Mouse (Mus musculus) midbrain, embryonic 11.5 days (tissue): ENCODE measurements at regions not wholly inside any gene's neighbourhood (a gene's known extent, or its start where the extent isn't known, plus 50 kb on each side); places are given as distances from the start of the nearest gene placed in this dataset.

ENCODE experiments used
- ATAC-seq: fragments of 200-750 bp; cut with Nextera tagmentation; 2 replicates; pipeline ENCODE4 v1.8.0; 2017; ENCODE audit warnings: moderate TSS enrichment, moderate library complexity; ENCODE audit not compliant: low FRiP score
- DNase-seq: peaks from one replicate; pipeline ENCODE4 v3.0.0; 2015; ENCODE audit warnings: low spot score; ENCODE audit errors: missing footprints
- H3K27ac ChIP-seq: fragments of 300-500 bp; sonication (generic); 2 replicates; pipeline ENCODE4 v1.5.1; 2014; ENCODE audit warnings: low read depth, low read length
- H3K27me3 ChIP-seq: fragments of 300-500 bp; sonication (generic); 2 replicates; pipeline ENCODE4 v1.6.1; 2014; ENCODE audit warnings: mild to moderate bottlenecking, low read length, moderate library complexity, mixed read lengths; ENCODE audit not compliant: control insufficient read depth, insufficient read depth
- H3K36me3 ChIP-seq: fragments of 300-500 bp; sonication (generic); 2 replicates; pipeline ENCODE4 v1.6.1; 2014; ENCODE audit warnings: mild to moderate bottlenecking, low read length, moderate library complexity, mixed read lengths; ENCODE audit not compliant: control insufficient read depth, insufficient read depth
- H3K4me1 ChIP-seq: fragments of 300-500 bp; sonication (generic); 2 replicates; pipeline ENCODE4 v1.6.1; 2014; ENCODE audit warnings: low read length; ENCODE audit not compliant: control insufficient read depth, insufficient read depth
- H3K4me2 ChIP-seq: fragments of 300-500 bp; sonication (generic); 2 replicates; pipeline ENCODE4 v1.6.1; 2014; ENCODE audit warnings: mild to moderate bottlenecking, moderate library complexity
- H3K4me3 ChIP-seq: fragments of 300-500 bp; sonication (generic); 2 replicates; pipeline ENCODE4 v1.5.1; 2014; ENCODE audit warnings: low read depth, low read length
- H3K9ac ChIP-seq: fragments of 300-500 bp; sonication (generic); 2 replicates; pipeline ENCODE4 v1.6.1; 2014; ENCODE audit warnings: low read length
- H3K9me3 ChIP-seq: fragments of 300-500 bp; sonication (generic); 2 replicates; pipeline ENCODE4 v1.6.1; 2016; ENCODE audit warnings: low read length; ENCODE audit not compliant: control insufficient read depth
- WGBS: fragments of 180-500 bp; shearing (Covaris S2); extraction: QIAGEN DNeasy Blood & Tissue Kit; methylation state at CpG from one replicate; pipeline ENCODE4 v1.1.7; 2014; 5-methylcytosine and 5-hydroxymethylcytosine counted together

DNA sequence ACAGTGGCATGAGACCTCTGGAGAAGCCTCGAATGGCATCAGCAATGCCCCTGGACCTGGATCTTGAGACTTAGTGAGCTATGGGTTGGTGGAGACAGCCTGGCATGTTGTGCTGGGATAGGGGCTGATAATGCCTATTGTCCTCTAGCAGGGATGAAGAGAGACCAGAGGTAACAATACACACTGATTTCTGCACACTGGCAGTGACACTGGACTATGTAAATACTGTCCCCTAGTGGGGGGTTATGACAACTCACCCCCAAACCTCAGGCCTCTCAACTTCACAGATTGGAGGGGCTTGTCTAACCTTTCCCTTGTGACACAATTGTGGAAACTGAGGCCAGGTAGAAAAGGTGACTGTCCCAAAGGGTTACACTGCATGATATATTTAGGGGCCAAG, 94.9 kb upstream of the Tmc3 start:
- no peaks in the 10 kb centered on the region for H3K36me3 ChIP-seq
- H3K27ac ChIP-seq, result no peak overlapping the region
- H3K4me1 ChIP-seq, result no peaks in the 10 kb centered on the region
- WGBS, result 78% methylated on average over 1 of the region's 1 CpGs
- H3K4me3 ChIP-seq, result no peak overlapping the region
- peak; percentile 89 for DNase-seq
- H3K27me3 ChIP-seq, result no peaks in the 10 kb centered on the region
- ATAC-seq, result peak; percentile 89
- H3K9ac ChIP-seq, result no peak overlapping the region
- no peak overlapping the region for H3K4me2 ChIP-seq
- no peaks in the 10 kb centered on the region for H3K9me3 ChIP-seq

- no peak overlapping the region for H3K4me2 ChIP-seq
- no peaks in the 10 kb centered on the region for H3K36me3 ChIP-seq
- H3K9me3 ChIP-seq, result no peaks in the 10 kb centered on the region
- no peak for ATAC-seq
- H3K9ac ChIP-seq, result no peak overlapping the region
- no peaks in the 10 kb centered on the region for H3K27me3 ChIP-seq
- no peak overlapping the region for H3K27ac ChIP-seq
- whole genome bisulfite sequencing, result 76% methylated on average over 2 of the region's 2 CpGs
- DNase-seq, result no peak
- H3K4me1 ChIP-seq, result no peaks in the 10 kb centered on the region
- H3K4me3 ChIP-seq, result no peak overlapping the region
Observed at GRCm38 (mm10) chr7:83504996-83505645, 79.6 kb upstream of the Tmc3 start.

DNA sequence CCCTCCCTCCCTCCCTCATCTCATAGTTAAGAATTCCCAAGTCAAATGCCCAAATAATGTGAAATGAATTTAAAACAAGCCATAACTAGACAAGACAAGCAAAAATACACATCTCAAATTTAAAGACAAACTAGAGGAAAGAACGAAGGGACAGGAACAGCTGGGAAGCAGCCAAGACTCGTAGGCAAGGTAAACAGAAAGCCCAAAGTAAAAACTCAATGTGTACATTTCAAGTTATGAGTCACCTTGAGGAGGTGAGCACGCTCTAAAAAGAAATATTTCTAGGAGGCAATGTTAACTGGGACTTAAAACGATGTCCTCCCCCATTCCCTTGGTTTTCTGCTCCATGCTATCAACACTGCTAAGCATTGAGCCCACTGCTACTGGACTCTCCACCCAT, 68.4 kb upstream of the Tmc3 start:
- ATAC-seq, result no peak
- Histone ChIP-seq H3K4me1 (no peaks in the 10 kb centered on the region), H3K27me3 (no peaks in the 10 kb centered on the region), H3K36me3 (no peaks in the 10 kb centered on the region), H3K9me3 (no peaks in the 10 kb centered on the region), H3K27ac (no peak overlapping the region), H3K4me2 (no peak overlapping the region), H3K4me3 (no peak overlapping the region), H3K9ac (no peak overlapping the region)
- no peak for DNase-seq
- WGBS, result 79% methylated on average over 4 of the region's 4 CpGs

- H3K4me1 ChIP-seq, result no peaks in the 10 kb centered on the region
- 90% methylated on average over 7 of the region's 7 CpGs for WGBS
- no peak overlapping the region for H3K27ac ChIP-seq
- no peak for ATAC-seq
- no peaks in the 10 kb centered on the region for H3K27me3 ChIP-seq
- DNase-seq, result no peak
- no peak overlapping the region for H3K4me3 ChIP-seq
- H3K9me3 ChIP-seq, result no peaks in the 10 kb centered on the region
- H3K4me2 ChIP-seq, result no peak overlapping the region
- no peak overlapping the region for H3K9ac ChIP-seq
- H3K36me3 ChIP-seq, result no peaks in the 10 kb centered on the region
Observed at GRCm38 (mm10) chr7:83521511-83521910, 63.2 kb upstream of the Tmc3 start.
